Mouse (Mus musculus) liver, embryonic 15.5 days (tissue): ENCODE results near the gene Hspa13. TPM values are rescaled to one million over a fixed set of nuclear protein-coding genes. Genes with fewer than 3 reads are reported as not detected.

ENCODE experiments used
- ATAC-seq: fragments of 200-750 bp; cut with Nextera tagmentation; 2 replicates; pipeline ENCODE4 v1.8.0; 2017; ENCODE audit warnings: moderate number of reproducible peaks, mild to moderate bottlenecking, moderate library complexity; ENCODE audit not compliant: insufficient read depth
- H3K27ac ChIP-seq: fragments of 300-500 bp; sonication (generic); replicated peaks from 2 replicates; pipeline ENCODE4 v1.5.1; 2015; ENCODE audit warnings: mild to moderate bottlenecking, inconsistent platforms
- H3K27me3 ChIP-seq: fragments of 300-500 bp; sonication (generic); 2 replicates; pipeline ENCODE4 v1.6.1; 2015; ENCODE audit warnings: mild to moderate bottlenecking, inconsistent platforms
- H3K36me3 ChIP-seq: fragments of 300-500 bp; sonication (generic); replicated peaks from 2 replicates; pipeline ENCODE4 v1.6.1; 2015; ENCODE audit warnings: moderate library complexity, mild to moderate bottlenecking, inconsistent platforms
- H3K4me1 ChIP-seq: fragments of 300-500 bp; sonication (generic); replicated peaks from 2 replicates; pipeline ENCODE4 v1.6.1; 2015; ENCODE audit warnings: inconsistent platforms
- H3K4me2 ChIP-seq: fragments of 300-500 bp; sonication (generic); 2 replicates; pipeline ENCODE4 v1.6.1; 2015; ENCODE audit warnings: moderate library complexity, mild to moderate bottlenecking, inconsistent platforms
- H3K4me3 ChIP-seq: fragments of 300-500 bp; sonication (generic); replicated peaks from 2 replicates; pipeline ENCODE4 v1.5.1; 2015; ENCODE audit warnings: mild to moderate bottlenecking, inconsistent platforms
- H3K9ac ChIP-seq: fragments of 300-500 bp; sonication (generic); 2 replicates; pipeline ENCODE4 v1.6.1; 2015; ENCODE audit warnings: moderate library complexity, mild to moderate bottlenecking, inconsistent platforms
- H3K9me3 ChIP-seq: fragments of 300-500 bp; sonication (generic); replicated peaks from 2 replicates; pipeline ENCODE4 v1.6.1; 2016; ENCODE audit warnings: inconsistent platforms
- WGBS: fragments of 180-500 bp; shearing (Covaris S2); methylation state at CpG from one replicate; pipeline ENCODE4 v1.1.7; 2015; ENCODE audit warnings: mixed read lengths; ENCODE audit not compliant: insufficient replicate concordance; 5-methylcytosine and 5-hydroxymethylcytosine counted together
- polyA plus RNA-seq: library from polyadenylated mRNA; unstranded; fragments of >200 nt; fragmentation: Nextera tagmentation; extraction: Ambion mirVana; gene quantifications from 2 replicates; pipeline ENCODE4 v1.2.1, GENCODE M21; 2015

The Hspa13 gene
- 8.5 and 9.1 TPM in 2 replicates for polyA plus RNA-seq

- no peaks in the 10 kb centered on the region for H3K27me3 ChIP-seq
- H3K4me3 ChIP-seq, result peak within 1 kb of the TSS; percentile 79
- H3K4me2 ChIP-seq, result peak within 1 kb of the TSS; percentile 86
- ATAC-seq, result peak; percentile 97
- no peaks in the 10 kb centered on the region for H3K9me3 ChIP-seq
- WGBS, result under 1% methylated on average over 51 of the region's 51 CpGs
- peak within 1 kb of the TSS; percentile 71 for H3K9ac ChIP-seq
- H3K27ac ChIP-seq, result peak within 1 kb of the TSS; percentile 87
- H3K4me1 ChIP-seq, result peaks cover 15% of the 10 kb centered on the region; the same call in 1 of the 2 replicates
- no peaks in the 10 kb centered on the region; the same call in 1 of the 2 replicates for H3K36me3 ChIP-seq
Observed at GRCm38 (mm10) chr16:75766388-75767249, at the start of gene Hspa13. Gene Hspa13 (minus strand): TSS chr16:75767104.

GRCm38 (mm10) chr16:75779271-75779670, 12.4 kb upstream of the Hspa13 start:
- Histone ChIP-seq H3K27ac (no peak overlapping the region), H3K27me3 (no peaks in the 10 kb centered on the region), H3K9me3 (no peaks in the 10 kb centered on the region), H3K4me1 (no peaks in the 10 kb centered on the region), H3K9ac (no peak overlapping the region), H3K36me3 (no peaks in the 10 kb centered on the region), H3K4me2 (no peak overlapping the region), H3K4me3 (no peak overlapping the region)
- 34% methylated on average over 1 of the region's 1 CpGs for WGBS
- ATAC-seq, result no peak

GRCm38 (mm10) chr16:75773222-75773621, 6.3 kb upstream of the Hspa13 start:
- no peaks in the 10 kb centered on the region for H3K36me3 ChIP-seq
- no peak overlapping the region for H3K4me3 ChIP-seq
- H3K4me2 ChIP-seq, result no peak overlapping the region
- no peaks in the 10 kb centered on the region for H3K4me1 ChIP-seq
- no peaks in the 10 kb centered on the region for H3K27me3 ChIP-seq
- no peak overlapping the region for H3K27ac ChIP-seq
- ATAC-seq, result no peak
- H3K9ac ChIP-seq, result no peak overlapping the region
- no peaks in the 10 kb centered on the region for H3K9me3 ChIP-seq
- 74% methylated on average over 10 of the region's 10 CpGs for WGBS

GRCm38 (mm10) chr16:75767250-75768002, 522 bp upstream of the Hspa13 start:
- Histone ChIP-seq H3K9ac (peak overlapping the region; percentile 65), H3K4me3 (peak overlapping the region; percentile 79), H3K4me1 (peaks cover 15% of the 10 kb centered on the region; the same call in 1 of the 2 replicates), H3K27ac (peak overlapping the region; percentile 87), H3K4me2 (peak overlapping the region; percentile 86), H3K9me3 (no peaks in the 10 kb centered on the region), H3K27me3 (no peaks in the 10 kb centered on the region), H3K36me3 (no peaks in the 10 kb centered on the region; the same call in 1 of the 2 replicates)
- peak; percentile 67 for ATAC-seq
- 12% methylated on average over 21 of the region's 21 CpGs for WGBS

GRCm38 (mm10) chr16:75752876-75753275, 14.0 kb downstream of the Hspa13 start:
- no peak overlapping the region for H3K4me2 ChIP-seq
- no peak overlapping the region for H3K4me3 ChIP-seq
- H3K36me3 ChIP-seq, result peaks cover 11% of the 10 kb centered on the region
- no peaks in the 10 kb centered on the region for H3K4me1 ChIP-seq
- no peak overlapping the region for H3K9ac ChIP-seq
- H3K27ac ChIP-seq, result no peak overlapping the region
- no peaks in the 10 kb centered on the region for H3K27me3 ChIP-seq
- ATAC-seq, result no peak
- H3K9me3 ChIP-seq, result no peaks in the 10 kb centered on the region
- WGBS, result 30% methylated on average over 1 of the region's 1 CpGs

- no peak overlapping the region for H3K9ac ChIP-seq
- H3K4me3 ChIP-seq, result no peak overlapping the region
- H3K27ac ChIP-seq, result no peak overlapping the region
- no peaks in the 10 kb centered on the region for H3K4me1 ChIP-seq
- no peaks in the 10 kb centered on the region for H3K9me3 ChIP-seq
- no peak for ATAC-seq
- no peaks in the 10 kb centered on the region for H3K27me3 ChIP-seq
- no peak overlapping the region for H3K4me2 ChIP-seq
- 55% methylated on average over 5 of the region's 5 CpGs for WGBS
- no peaks in the 10 kb centered on the region for H3K36me3 ChIP-seq
Observed at GRCm38 (mm10) chr16:75750103-75750502, 16.8 kb downstream of the Hspa13 start.

GRCm38 (mm10) chr16:75748926-75749325, 18.0 kb downstream of the Hspa13 start:
- H3K4me3 ChIP-seq, result no peak overlapping the region
- WGBS, result 78% methylated on average over 1 of the region's 1 CpGs
- no peak overlapping the region for H3K27ac ChIP-seq
- no peak overlapping the region for H3K9ac ChIP-seq
- H3K4me2 ChIP-seq, result no peak overlapping the region
- no peaks in the 10 kb centered on the region for H3K9me3 ChIP-seq
- ATAC-seq, result no peak
- no peaks in the 10 kb centered on the region for H3K27me3 ChIP-seq
- H3K4me1 ChIP-seq, result no peaks in the 10 kb centered on the region
- no peaks in the 10 kb centered on the region for H3K36me3 ChIP-seq

GRCm38 (mm10) chr16:75744014-75744413, 22.9 kb downstream of the Hspa13 start:
- Histone ChIP-seq H3K4me1 (no peaks in the 10 kb centered on the region), H3K9ac (no peak overlapping the region), H3K27ac (no peak overlapping the region), H3K9me3 (no peaks in the 10 kb centered on the region), H3K27me3 (no peaks in the 10 kb centered on the region), H3K4me2 (no peak overlapping the region), H3K36me3 (no peaks in the 10 kb centered on the region), H3K4me3 (no peak overlapping the region)
- 53% methylated on average over 3 of the region's 3 CpGs for WGBS
- no peak for ATAC-seq

- WGBS, result 19% methylated on average over 2 of the region's 2 CpGs
- no peaks in the 10 kb centered on the region for H3K27me3 ChIP-seq
- peak overlapping the region; percentile 27; the same call in 1 of the 2 replicates for H3K4me2 ChIP-seq
- H3K36me3 ChIP-seq, result no peaks in the 10 kb centered on the region
- peaks cover 11% of the 10 kb centered on the region; the same call in 1 of the 2 replicates for H3K4me1 ChIP-seq
- H3K4me3 ChIP-seq, result no peak overlapping the region
- peak; percentile 96 for ATAC-seq
- H3K9ac ChIP-seq, result no peak overlapping the region
- H3K27ac ChIP-seq, result peak overlapping the region; percentile 78
- H3K9me3 ChIP-seq, result no peaks in the 10 kb centered on the region
Observed at GRCm38 (mm10) chr16:75717405-75718173, 49.3 kb downstream of the Hspa13 start.

- Histone ChIP-seq H3K4me1 (no peaks in the 10 kb centered on the region), H3K36me3 (no peaks in the 10 kb centered on the region), H3K9ac (no peak overlapping the region), H3K9me3 (no peaks in the 10 kb centered on the region), H3K27ac (no peak overlapping the region), H3K27me3 (no peaks in the 10 kb centered on the region), H3K4me2 (no peak overlapping the region), H3K4me3 (no peak overlapping the region)
- 8% methylated on average over 2 of the region's 2 CpGs for whole genome bisulfite sequencing
- ATAC-seq, result 0 out of 2 replicates have a peak, but pooled peaks have one; percentile 42
Observed at GRCm38 (mm10) chr16:75696176-75696575, 70.7 kb downstream of the Hspa13 start.
